Mouse (Mus musculus) limb, embryonic 15.5 days (tissue): ENCODE data around the gene 4930564D02Rik. TPM values are rescaled to one million over a fixed set of nuclear protein-coding genes. Genes with fewer than 3 reads are reported as not detected.

Experiments
- ATAC-seq: fragments of 200-750 bp; cut with Nextera tagmentation; 2 replicates; pipeline ENCODE4 v1.8.0; 2017; ENCODE audit warnings: low read depth, moderate TSS enrichment; ENCODE audit not compliant: insufficient number of reproducible peaks, low FRiP score, low TSS enrichment
- H3K27ac ChIP-seq: fragments of 300-500 bp; sonication (generic); 2 replicates; pipeline ENCODE4 v1.5.1; 2015; ENCODE audit warnings: moderate library complexity, mild to moderate bottlenecking, inconsistent platforms
- H3K27me3 ChIP-seq: fragments of 300-500 bp; sonication (generic); 2 replicates; pipeline ENCODE4 v1.6.1; 2015; ENCODE audit warnings: inconsistent platforms
- H3K36me3 ChIP-seq: fragments of 300-500 bp; sonication (generic); 2 replicates; pipeline ENCODE4 v1.6.1; 2015; ENCODE audit warnings: inconsistent platforms
- H3K4me1 ChIP-seq: fragments of 300-500 bp; sonication (generic); 2 replicates; pipeline ENCODE4 v1.6.1; 2015; ENCODE audit warnings: inconsistent platforms
- H3K4me2 ChIP-seq: fragments of 300-500 bp; sonication (generic); 2 replicates; pipeline ENCODE4 v1.6.1; 2015; ENCODE audit warnings: mild to moderate bottlenecking, inconsistent platforms
- H3K4me3 ChIP-seq: fragments of 300-500 bp; sonication (generic); 2 replicates; pipeline ENCODE4 v1.5.1; 2015; ENCODE audit warnings: mild to moderate bottlenecking, inconsistent platforms
- H3K9ac ChIP-seq: fragments of 300-500 bp; sonication (generic); 2 replicates; pipeline ENCODE4 v1.6.1; 2015; ENCODE audit warnings: inconsistent platforms
- H3K9me3 ChIP-seq: fragments of 300-500 bp; sonication (generic); 2 replicates; pipeline ENCODE4 v1.6.1; 2016; ENCODE audit warnings: inconsistent platforms
- WGBS: fragments of 180-500 bp; shearing (Covaris S2); methylation state at CpG from one replicate; pipeline ENCODE4 v1.1.7; 2015; 5-methylcytosine and 5-hydroxymethylcytosine counted together
- polyA plus RNA-seq: library from polyadenylated mRNA; unstranded; fragments of >200 nt; fragmentation: Nextera tagmentation; extraction: Ambion mirVana; gene quantifications from 2 replicates; pipeline ENCODE4 v1.2.1, GENCODE M21; 2015

Gene 4930564D02Rik
- polyA plus RNA-seq, 1 experiment from 2014 or later, result not detected

DNA sequence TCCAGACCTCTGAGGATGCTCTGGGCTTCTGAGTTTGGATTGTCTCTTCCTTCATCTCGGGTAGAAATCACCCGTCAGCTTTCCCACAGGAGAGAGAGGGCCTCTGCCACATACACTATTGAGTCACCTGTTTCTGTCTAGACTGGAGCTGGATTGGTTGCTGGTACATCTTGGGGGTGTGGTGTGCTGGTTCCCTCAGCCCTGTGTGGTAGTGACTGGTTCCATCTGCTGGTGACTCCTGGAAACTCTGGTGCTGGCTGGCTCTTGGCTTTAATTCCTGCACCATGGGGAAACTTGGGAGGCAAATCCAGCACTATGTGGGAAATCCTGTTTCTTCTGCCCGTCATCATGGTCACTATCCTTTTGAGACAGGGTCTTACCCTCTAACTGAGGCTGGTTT, 24.3 kb downstream of the 4930564D02Rik start:
- WGBS, result 32% methylated on average over 3 of the region's 3 CpGs

DNA sequence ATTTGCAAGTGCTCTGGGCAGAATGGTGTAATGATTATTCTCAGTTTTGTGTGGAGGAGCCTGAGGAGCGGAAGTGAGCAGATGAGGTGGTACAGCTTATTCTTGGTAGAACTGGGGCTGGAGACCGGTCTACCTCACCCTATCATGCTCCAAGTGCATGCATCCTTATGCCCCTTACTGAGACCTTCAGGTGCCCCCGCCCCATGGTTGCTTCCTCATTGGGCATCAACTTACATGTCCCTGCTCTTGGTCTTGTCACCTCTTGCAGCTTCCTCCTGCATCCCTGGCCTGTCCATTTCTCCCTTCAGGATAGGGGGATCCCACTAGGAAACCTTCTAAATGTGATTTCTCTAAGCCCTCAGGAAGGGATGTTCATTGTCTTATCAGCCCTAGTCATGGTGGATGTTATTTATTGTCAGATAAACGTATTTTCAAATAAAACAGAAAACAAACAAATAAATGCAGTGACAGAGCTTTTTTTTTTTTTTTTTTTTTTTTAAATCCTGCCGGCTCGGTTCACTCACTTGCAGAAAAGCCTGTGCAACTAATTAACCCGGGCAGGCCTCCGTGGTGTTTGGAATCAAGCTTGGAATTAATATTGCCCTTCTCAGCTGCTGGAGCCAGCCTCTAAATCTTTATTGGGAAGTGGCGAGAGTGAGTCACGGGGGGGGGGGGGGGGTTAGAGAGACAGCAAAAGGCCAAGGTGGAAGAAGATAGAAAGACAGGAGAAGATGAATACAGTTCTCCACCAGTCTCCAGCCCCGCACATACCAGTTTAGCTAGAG, 26.3 kb downstream of the 4930564D02Rik start:
- ATAC-seq, result no peak
- no peak overlapping the region for H3K4me3 ChIP-seq
- 45% methylated on average over 11 of the region's 11 CpGs for WGBS

More for the DNA sequence above, 24.3 kb downstream of the 4930564D02Rik start:
- Histone ChIP-seq H3K4me1 (0 out of 2 replicates have a peak, but pooled peaks cover 4% of the 10 kb centered on the region), H3K27ac (no peak overlapping the region), H3K9ac (no peak overlapping the region), H3K4me2 (no peak overlapping the region), H3K36me3 (no peaks in the 10 kb centered on the region), H3K9me3 (no peaks in the 10 kb centered on the region), H3K27me3 (no peaks in the 10 kb centered on the region), H3K4me3 (no peak overlapping the region)
- peak; percentile 68; the same call in 1 of the 2 replicates for ATAC-seq

DNA sequence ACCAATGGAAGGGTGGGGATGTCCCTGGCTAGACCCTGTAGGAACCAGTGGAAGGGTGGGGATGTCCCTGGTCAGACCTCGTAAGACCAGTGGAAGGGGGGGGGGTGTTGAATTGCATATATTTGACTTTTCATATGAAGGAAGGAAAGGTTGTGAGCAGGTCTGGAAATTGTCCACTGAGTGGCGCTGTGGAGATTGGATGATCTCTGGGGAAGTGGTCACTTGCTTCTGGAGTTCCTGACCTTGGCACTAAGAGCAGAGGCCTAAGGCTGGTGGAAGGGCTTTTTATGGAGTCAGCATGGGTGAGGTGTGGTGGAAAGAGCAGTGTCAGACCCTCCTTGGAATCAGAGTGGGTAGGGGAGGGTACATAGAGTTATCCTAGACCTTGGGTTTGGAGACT, 27.8 kb downstream of the 4930564D02Rik start:
- no peaks in the 10 kb centered on the region for H3K36me3 ChIP-seq
- no peak overlapping the region for H3K9ac ChIP-seq
- H3K4me3 ChIP-seq, result no peak overlapping the region
- no peaks in the 10 kb centered on the region for H3K4me1 ChIP-seq
- H3K9me3 ChIP-seq, result no peaks in the 10 kb centered on the region
- ATAC-seq, result no peak
- H3K27me3 ChIP-seq, result no peaks in the 10 kb centered on the region
- WGBS, result 45% methylated on average over 2 of the region's 2 CpGs
- H3K4me2 ChIP-seq, result no peak overlapping the region
- no peak overlapping the region for H3K27ac ChIP-seq

More for the DNA sequence above, 26.3 kb downstream of the 4930564D02Rik start:
- no peaks in the 10 kb centered on the region for H3K27me3 ChIP-seq
- H3K4me1 ChIP-seq, result 0 out of 2 replicates have a peak, but pooled peaks cover 1% of the 10 kb centered on the region
- H3K9me3 ChIP-seq, result no peaks in the 10 kb centered on the region
- H3K36me3 ChIP-seq, result no peaks in the 10 kb centered on the region
- no peak overlapping the region for H3K4me2 ChIP-seq
- H3K27ac ChIP-seq, result no peak overlapping the region
- H3K9ac ChIP-seq, result no peak overlapping the region

DNA sequence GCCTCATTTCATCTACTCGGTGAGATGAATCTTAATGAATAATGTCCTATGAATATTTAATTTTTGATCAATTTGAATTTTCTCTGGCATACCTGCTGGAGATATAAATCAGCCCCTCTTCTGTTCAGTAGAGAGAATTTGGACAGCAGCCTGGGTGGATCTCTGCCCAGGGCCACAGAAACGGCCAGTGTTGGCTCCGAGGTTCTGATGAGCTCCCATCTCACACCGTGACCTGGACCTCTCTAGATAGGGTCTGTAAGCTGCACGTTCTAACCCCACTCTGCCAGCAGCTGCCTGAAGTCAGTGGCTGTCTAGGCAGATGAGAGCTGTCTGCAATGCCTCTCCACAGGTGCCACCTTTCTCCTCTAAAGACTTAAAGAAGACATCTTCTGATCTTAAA, 28.4 kb downstream of the 4930564D02Rik start:
- H3K27me3 ChIP-seq, result no peaks in the 10 kb centered on the region
- no peak overlapping the region for H3K27ac ChIP-seq
- ATAC-seq, result no peak
- no peaks in the 10 kb centered on the region for H3K36me3 ChIP-seq
- no peak overlapping the region for H3K4me3 ChIP-seq
- H3K4me1 ChIP-seq, result no peaks in the 10 kb centered on the region
- no peak overlapping the region for H3K9ac ChIP-seq
- H3K4me2 ChIP-seq, result no peak overlapping the region
- no peaks in the 10 kb centered on the region for H3K9me3 ChIP-seq
- WGBS, result 77% methylated on average over 5 of the region's 5 CpGs

DNA sequence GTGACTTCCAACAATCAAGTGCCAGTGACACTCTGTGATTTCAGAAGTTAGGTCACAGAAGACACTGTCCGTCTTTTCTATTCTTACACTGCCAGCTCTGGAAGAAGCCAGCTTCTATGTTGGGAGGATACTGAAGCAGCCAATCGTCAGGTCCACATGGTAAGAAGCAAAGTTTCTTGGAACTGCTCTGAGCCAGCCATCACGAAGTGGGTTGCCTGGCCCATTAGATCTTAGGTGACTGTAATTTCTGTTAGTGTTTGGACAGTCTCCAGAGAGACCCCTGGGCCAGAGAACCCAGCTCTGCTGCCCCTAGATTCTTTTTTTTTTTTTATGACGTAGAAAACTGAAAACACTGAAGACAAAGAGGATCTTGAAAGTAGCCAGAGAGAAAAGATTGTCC, 30.9 kb downstream of the 4930564D02Rik start:
- H3K4me1 ChIP-seq, result no peaks in the 10 kb centered on the region
- no peaks in the 10 kb centered on the region for H3K27me3 ChIP-seq
- ATAC-seq, result no peak
- no peak overlapping the region for H3K9ac ChIP-seq
- no peak overlapping the region for H3K27ac ChIP-seq
- H3K36me3 ChIP-seq, result no peaks in the 10 kb centered on the region
- H3K4me3 ChIP-seq, result no peak overlapping the region
- WGBS, result 74% methylated on average over 4 of the region's 4 CpGs
- H3K4me2 ChIP-seq, result no peak overlapping the region
- no peaks in the 10 kb centered on the region for H3K9me3 ChIP-seq

DNA sequence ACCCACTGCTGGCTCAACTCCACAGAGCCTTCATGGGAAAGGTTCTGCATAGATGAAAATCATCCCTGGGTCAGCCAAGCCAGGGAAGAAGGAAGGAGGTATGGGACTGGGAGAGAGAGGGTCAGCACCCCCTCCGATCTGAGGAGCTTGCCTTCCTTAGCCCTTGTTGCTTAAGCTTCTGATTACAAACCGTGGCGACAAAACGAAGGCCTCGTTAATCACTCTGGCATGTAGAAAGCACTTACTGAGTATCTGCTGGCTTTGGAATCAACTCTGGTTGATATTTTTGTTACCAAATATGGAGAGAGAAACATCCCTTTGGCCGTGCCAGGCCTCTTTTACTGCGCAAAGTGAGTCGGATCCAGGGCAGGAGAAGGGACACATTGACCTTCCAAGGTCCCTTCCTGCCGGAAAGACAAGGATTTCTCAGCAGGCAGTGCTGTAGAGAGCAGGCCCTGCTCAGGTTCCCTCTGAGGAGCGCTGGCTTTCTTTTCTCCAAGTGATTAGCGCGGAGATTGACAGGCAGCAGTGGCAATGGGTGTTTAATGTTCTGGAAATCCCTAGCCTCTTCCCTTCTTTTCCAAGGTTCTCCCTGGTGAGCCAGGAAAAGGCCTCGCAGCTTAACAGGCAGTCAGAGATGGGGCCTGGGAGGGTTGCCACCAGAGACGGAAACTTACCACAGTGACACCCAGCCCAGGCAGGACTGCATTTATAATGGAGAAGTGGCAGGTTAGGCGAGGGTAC, 33.1 kb downstream of the 4930564D02Rik start:
- Histone ChIP-seq H3K9ac (no peak overlapping the region), H3K4me2 (no peak overlapping the region), H3K9me3 (no peaks in the 10 kb centered on the region), H3K4me1 (no peaks in the 10 kb centered on the region), H3K27me3 (no peaks in the 10 kb centered on the region), H3K27ac (no peak overlapping the region), H3K4me3 (no peak overlapping the region), H3K36me3 (no peaks in the 10 kb centered on the region)
- 39% methylated on average over 15 of the region's 15 CpGs for WGBS
- ATAC-seq, result no peak

DNA sequence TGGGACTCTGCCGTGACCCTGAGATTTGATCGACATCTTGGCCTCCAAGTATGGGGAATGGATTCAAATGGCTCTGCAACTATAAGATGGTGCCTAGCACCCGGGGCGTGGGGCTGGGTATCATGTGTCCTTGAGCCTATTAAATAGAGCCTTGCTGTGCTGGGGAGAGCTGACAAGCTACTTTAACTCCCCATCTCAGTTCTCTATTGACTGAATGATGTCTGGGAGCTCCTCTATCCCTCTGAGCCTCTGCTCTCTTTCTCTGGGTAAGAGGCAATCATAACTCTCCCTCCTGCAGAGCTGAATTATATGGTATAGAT, 33.6 kb downstream of the 4930564D02Rik start:
- Histone ChIP-seq H3K9me3 (no peaks in the 10 kb centered on the region), H3K27ac (no peak overlapping the region), H3K9ac (no peak overlapping the region), H3K4me2 (no peak overlapping the region), H3K27me3 (no peaks in the 10 kb centered on the region), H3K36me3 (no peaks in the 10 kb centered on the region), H3K4me1 (no peaks in the 10 kb centered on the region), H3K4me3 (no peak overlapping the region)
- WGBS, result 55% methylated on average over 4 of the region's 4 CpGs
- no peak for ATAC-seq

DNA sequence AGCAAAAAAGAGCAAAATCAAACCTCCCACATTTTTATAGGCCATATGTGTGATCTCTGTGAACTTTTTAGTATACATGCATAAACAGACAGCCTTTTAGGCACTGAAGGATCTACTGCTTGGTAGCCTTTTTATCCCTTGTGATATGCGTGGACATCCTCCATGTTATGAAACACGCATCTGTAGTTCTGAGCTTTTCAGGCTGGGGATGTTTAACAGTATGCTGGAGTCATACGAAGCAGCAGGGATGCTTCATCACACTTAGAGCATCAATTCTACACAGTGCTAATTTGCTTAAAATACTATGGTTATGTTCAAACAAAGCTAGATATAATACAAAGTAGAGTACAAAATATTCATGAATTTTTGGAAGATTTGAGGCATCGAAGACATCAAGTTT, 39.2 kb downstream of the 4930564D02Rik start:
- 86% methylated on average over 4 of the region's 4 CpGs for WGBS
- Histone ChIP-seq H3K9me3 (no peaks in the 10 kb centered on the region), H3K36me3 (no peaks in the 10 kb centered on the region), H3K4me2 (no peak overlapping the region), H3K9ac (no peak overlapping the region), H3K27ac (no peak overlapping the region), H3K4me1 (no peaks in the 10 kb centered on the region), H3K4me3 (no peak overlapping the region), H3K27me3 (no peaks in the 10 kb centered on the region)
- no peak for ATAC-seq

DNA sequence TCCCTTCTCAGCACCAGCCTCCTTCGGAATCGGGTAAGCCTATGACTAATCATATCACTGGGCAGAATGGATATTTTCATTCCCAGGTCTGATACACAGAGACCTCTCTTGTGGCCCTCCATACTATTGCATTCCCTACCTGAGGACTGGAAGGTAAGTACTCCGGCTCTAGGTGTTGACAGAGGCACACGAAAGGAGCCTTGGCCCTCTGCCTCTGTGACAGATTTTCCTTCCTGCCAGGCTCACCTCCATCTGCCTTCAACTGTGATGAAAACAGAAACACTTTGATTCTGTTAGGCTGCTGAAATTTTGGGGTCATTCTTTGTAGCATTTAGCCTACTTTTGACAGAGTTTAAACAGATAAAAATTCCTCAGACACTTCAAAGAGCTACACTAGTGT, 47.2 kb downstream of the 4930564D02Rik start:
- no peak for ATAC-seq
- no peak overlapping the region for H3K4me2 ChIP-seq
- WGBS, result 85% methylated on average over 4 of the region's 4 CpGs

DNA sequence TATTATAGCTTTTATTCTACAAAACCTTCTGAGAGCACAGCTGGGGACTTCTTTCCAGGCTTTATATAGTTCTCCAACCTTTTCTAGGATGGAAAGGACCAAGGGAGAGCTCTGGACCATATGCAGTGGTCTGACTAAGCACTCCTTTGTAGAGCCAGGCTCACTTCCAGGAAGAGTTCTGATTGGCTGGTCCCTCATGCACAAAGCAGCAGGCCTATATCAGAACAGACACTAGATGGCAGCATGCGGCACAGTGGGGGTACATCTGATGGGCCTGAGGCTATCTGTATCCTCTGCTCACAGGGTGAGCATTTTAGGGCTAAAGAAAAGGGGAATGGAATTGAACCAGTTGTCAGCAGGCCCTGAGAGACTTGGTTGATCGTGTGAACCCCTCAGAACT, 47.6 kb downstream of the 4930564D02Rik start:
- H3K27ac ChIP-seq, result no peak overlapping the region
- 23% methylated on average over 2 of the region's 2 CpGs for WGBS
- no peak overlapping the region for H3K4me2 ChIP-seq
- ATAC-seq, result 0 out of 2 replicates have a peak, but pooled peaks have one; percentile 24
- no peaks in the 10 kb centered on the region for H3K27me3 ChIP-seq
- H3K9me3 ChIP-seq, result no peaks in the 10 kb centered on the region
- H3K4me3 ChIP-seq, result no peak overlapping the region
- peaks cover 9% of the 10 kb centered on the region for H3K4me1 ChIP-seq
- no peak overlapping the region for H3K9ac ChIP-seq
- H3K36me3 ChIP-seq, result no peaks in the 10 kb centered on the region

More for the DNA sequence above, 47.2 kb downstream of the 4930564D02Rik start:
- Histone ChIP-seq H3K27me3 (no peaks in the 10 kb centered on the region), H3K9ac (no peak overlapping the region), H3K9me3 (no peaks in the 10 kb centered on the region), H3K4me3 (no peak overlapping the region), H3K4me1 (peaks cover 9% of the 10 kb centered on the region), H3K27ac (no peak overlapping the region), H3K36me3 (no peaks in the 10 kb centered on the region)

DNA sequence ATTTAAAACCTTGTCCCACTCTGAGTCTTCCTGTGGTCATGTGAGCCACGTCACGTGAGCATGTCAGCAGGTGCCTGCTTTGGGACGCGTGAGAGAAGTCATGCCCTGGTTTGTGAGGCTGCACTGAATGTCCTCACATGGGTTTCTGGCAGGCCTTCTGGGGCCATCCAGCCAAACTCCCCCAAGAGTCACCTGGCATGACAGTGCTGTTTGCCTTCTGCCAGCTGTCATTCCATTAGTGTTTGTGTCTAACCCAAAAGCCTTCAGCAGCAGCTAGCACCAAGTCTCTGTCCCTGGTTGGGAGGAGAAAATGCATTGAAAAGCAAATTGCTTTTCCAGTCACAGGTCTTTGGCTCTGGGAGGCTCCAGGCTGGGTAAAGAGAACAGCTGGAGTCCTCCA, 50.0 kb downstream of the 4930564D02Rik start:
- H3K4me2 ChIP-seq, result no peak overlapping the region
- H3K4me1 ChIP-seq, result peaks cover 9% of the 10 kb centered on the region
- H3K36me3 ChIP-seq, result no peaks in the 10 kb centered on the region
- 77% methylated on average over 4 of the region's 4 CpGs for WGBS
- no peaks in the 10 kb centered on the region for H3K27me3 ChIP-seq
- no peaks in the 10 kb centered on the region for H3K9me3 ChIP-seq
- no peak for ATAC-seq
- no peak overlapping the region for H3K4me3 ChIP-seq
- H3K9ac ChIP-seq, result no peak overlapping the region
- H3K27ac ChIP-seq, result no peak overlapping the region

DNA sequence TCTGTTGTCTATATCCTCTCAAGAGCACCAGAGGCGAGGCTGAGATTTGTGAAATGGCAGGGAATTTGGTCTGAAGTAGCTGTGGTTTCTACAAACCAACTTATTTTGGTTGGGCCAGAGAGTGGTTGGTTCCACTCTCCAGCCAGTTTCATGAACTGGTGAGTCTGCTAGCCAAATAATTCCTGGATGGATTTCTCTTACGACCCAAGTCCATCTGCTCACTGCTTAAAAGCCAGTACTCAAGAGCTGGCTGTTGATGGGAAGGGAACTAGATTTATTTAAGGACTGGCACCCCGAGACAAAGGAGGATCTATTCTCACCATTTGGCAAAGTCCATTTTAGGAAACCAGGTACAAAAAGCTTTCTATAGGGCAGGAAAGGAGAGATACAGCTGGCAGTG, 57.1 kb downstream of the 4930564D02Rik start:
- H3K27me3 ChIP-seq, result no peaks in the 10 kb centered on the region
- peaks cover 15% of the 10 kb centered on the region for H3K4me1 ChIP-seq
- no peaks in the 10 kb centered on the region for H3K9me3 ChIP-seq
- WGBS, result 75% methylated on average over 3 of the region's 3 CpGs
- H3K36me3 ChIP-seq, result no peaks in the 10 kb centered on the region
- no peak overlapping the region for H3K4me3 ChIP-seq
- H3K4me2 ChIP-seq, result no peak overlapping the region
- no peak for ATAC-seq
- H3K27ac ChIP-seq, result no peak overlapping the region
- no peak overlapping the region for H3K9ac ChIP-seq
